Mouse (Mus musculus) gastrocnemius, adult 18-20 months (tissue): ENCODE data around the gene Lamc3. TPM values are rescaled to one million over a fixed set of nuclear protein-coding genes. Genes with fewer than 3 reads are reported as not detected.

Source experiments
- DNase-seq: peaks from one replicate; pipeline ENCODE4 v3.0.0; 2021; ENCODE audit warnings: low spot score
- total RNA-seq, 2 experiments: library from RNA; stranded (reverse); gene quantifications; 2 replicates each; pipeline ENCODE4 v1.2.3; 2021

The Lamc3 gene
- total RNA-seq, 2 experiments from 2014 or later = 0.16 to 0.33 TPM

- DNase-seq = no peak
These were observed 47.5 kb downstream of the Lamc3 start for GRCm38 (mm10) chr2:31934551-31934950.

GRCm38 (mm10) chr2:31935054-31935453, 48.0 kb downstream of the Lamc3 start:
- DNase-seq = no peak

- DNase-seq = no peak
These were observed 51.2 kb downstream of the Lamc3 start for GRCm38 (mm10) chr2:31938298-31938697.

GRCm38 (mm10) chr2:31943011-31943410, 55.9 kb downstream of the Lamc3 start:
- no peak for DNase-seq

GRCm38 (mm10) chr2:31945580-31945979, 58.5 kb downstream of the Lamc3 start:
- DNase-seq = peak; percentile 47

- DNase-seq = peak; percentile 70
These were observed 61.3 kb downstream of the Lamc3 start for GRCm38 (mm10) chr2:31948392-31948791.

- DNase-seq = no peak
These were observed 61.7 kb downstream of the Lamc3 start for GRCm38 (mm10) chr2:31948801-31949200.

GRCm38 (mm10) chr2:31950058-31950871, 63.2 kb downstream of the Lamc3 start, which contains the start of gene Aif1l:
TSS of gene Aif1l (plus strand) at chr2:31950139.
- DNase-seq = peak; percentile 53

- DNase-seq = no peak
These were observed 63.9 kb downstream of the Lamc3 start for GRCm38 (mm10) chr2:31950966-31951365.

- DNase-seq = no peak
These were observed 65.1 kb downstream of the Lamc3 start for GRCm38 (mm10) chr2:31952236-31952635.

GRCm38 (mm10) chr2:31952725-31953124, 65.6 kb downstream of the Lamc3 start:
- DNase-seq = no peak

- DNase-seq = no peak
These were observed 66.6 kb downstream of the Lamc3 start for GRCm38 (mm10) chr2:31953687-31954086.

GRCm38 (mm10) chr2:31954779-31955181, 67.7 kb downstream of the Lamc3 start:
- peak; percentile 19 for DNase-seq

GRCm38 (mm10) chr2:31955686-31956085, 68.6 kb downstream of the Lamc3 start:
- DNase-seq = no peak

GRCm38 (mm10) chr2:31957211-31957610, 70.1 kb downstream of the Lamc3 start:
- peak; percentile 19 for DNase-seq

- DNase-seq = no peak
These were observed 73.9 kb downstream of the Lamc3 start for GRCm38 (mm10) chr2:31960986-31961385.

- no peak for DNase-seq
These were observed 74.7 kb downstream of the Lamc3 start for GRCm38 (mm10) chr2:31961791-31962222.

GRCm38 (mm10) chr2:31962501-31963224, 75.6 kb downstream of the Lamc3 start:
- DNase-seq = no peak

GRCm38 (mm10) chr2:31963491-31963890, 76.4 kb downstream of the Lamc3 start:
- DNase-seq = no peak

- DNase-seq = no peak
These were observed 77.1 kb downstream of the Lamc3 start for GRCm38 (mm10) chr2:31964191-31964590.

GRCm38 (mm10) chr2:31965110-31965509, 78.0 kb downstream of the Lamc3 start:
- DNase-seq = peak; percentile 45

GRCm38 (mm10) chr2:31966801-31967200, 79.7 kb downstream of the Lamc3 start:
- DNase-seq = no peak

- DNase-seq = no peak
These were observed 85.5 kb downstream of the Lamc3 start for GRCm38 (mm10) chr2:31972589-31972988.
